Mouse (Mus musculus) hindlimb bud, embryonic 11.5 days (tissue): ENCODE data around the gene Rap1b.

Experiments used
- DNase-seq: peaks from one replicate; pipeline ENCODE4 v3.0.0-alpha.2; 2012; ENCODE audit warnings: low read depth, low spot score; ENCODE audit errors: extremely low spot score

Rap1b gene

DNA sequence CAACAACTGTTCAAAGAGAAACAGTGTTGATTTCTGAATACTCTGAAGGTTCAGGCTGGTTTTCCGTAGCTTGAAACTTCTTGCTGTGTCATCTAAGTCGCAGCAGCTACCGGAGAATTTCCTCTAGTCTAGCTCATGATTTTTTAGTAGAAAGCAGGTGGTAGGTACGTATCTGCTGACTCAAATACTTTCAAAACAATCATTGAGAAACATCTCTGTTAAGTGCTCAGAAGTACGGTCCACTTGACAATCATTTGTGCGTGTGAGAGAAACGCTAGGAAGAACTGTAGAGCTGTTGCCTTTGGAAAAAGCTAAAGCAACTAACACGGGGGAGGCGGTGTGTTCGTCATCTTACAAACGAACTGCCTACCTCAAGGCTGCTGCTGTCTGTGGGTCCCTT is 14.0 kb upstream of the Rap1b start:
- no peak for DNase-seq

DNA sequence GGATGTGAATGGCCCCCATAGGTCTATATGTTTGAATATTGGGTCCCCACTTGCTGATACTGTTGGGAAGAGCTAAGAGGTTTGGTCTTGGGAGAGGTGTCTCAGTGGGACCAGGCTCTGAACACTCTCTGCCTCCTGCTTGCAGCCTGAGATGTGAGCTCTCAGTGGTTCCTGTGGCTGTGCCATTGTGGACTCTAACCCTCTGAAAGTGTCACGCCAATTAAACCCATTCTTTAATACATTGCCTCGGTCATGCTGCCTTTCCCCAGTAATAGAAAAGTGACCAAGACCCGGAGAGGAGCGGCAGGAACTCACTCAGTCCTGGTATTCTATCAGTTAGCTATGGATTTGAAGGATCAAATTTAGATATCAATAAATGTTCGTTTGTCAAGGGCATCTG is 12.4 kb upstream of the Rap1b start:
- no peak for DNase-seq

DNA sequence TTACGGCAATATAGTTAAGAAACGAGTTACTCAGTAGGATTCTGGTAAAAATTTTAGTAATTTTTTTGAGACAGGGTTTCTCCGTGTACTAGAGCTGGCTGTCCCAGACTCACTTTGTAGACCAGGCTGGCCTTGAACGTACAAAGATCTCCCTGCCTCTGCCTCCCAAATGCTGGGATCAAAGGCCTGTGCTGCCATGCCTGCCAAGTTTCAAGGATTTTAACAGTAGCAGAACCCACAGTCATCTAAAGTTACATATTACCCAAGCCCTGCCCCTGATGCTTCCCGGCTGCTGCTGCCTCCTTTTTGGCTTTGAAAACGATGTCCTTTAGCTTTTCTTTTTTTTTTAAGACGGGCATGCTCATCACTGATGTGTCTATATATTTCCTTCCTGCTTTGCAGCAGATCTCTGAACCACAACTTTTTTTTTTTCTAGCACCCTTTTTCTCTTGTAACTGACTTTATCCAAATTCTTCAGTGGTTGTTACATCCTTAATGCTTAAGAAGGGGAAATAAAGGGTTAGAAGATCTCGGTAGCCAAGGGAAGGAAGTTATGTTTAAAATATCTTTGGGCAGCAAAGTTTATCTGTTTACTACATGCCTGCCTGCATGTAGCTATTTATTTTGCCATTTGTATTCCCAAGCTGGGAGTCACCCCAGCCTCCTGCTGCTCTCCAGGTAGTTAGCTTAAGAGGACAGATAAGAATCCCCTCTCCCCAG is 10.3 kb upstream of the Rap1b start:
- no peak for DNase-seq

DNA sequence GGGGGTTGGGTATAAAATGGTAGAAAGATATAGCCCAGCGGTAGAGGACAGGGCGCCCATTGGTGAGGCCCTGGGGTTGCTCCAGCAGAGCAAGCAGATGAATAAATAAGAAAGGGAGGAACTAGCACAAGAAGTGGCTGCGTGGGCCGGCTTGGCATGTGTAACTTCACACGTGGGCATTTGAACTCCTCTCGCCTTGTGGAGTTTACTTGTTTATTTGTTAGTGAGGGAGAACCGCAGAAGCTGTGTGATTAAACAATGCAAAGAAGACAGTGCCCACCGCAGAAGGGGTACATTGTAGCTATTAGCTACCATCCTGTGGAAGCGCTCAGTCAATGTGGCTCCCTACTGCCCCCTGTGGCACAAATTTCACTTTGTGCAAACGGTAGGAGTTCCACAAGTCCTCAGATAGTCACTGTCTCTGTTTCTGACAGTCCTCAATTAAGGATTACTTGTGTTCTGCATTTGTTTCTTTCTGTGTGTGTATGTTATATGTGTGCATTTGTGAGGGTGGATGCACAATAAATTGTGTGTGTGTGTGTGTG is 6.9 kb upstream of the Rap1b start:
- DNase-seq = no peak

DNA sequence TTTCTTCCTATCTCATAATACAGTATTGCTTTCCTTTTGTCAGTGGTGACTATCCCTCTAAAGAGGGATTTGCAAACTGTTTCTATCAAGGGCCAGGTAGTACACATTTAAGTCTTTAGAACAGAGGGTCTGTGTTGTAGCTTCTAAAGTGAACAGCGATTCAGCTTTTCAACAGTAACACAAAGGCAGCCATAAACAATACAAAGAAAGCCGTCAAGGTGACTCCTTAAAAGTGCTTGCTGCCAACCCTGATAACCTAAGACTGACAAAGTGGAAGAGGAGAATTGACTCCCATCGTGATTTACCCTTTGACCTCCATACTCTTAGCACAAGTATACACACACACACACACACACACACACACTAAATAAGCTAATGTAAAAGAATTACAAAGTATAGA is 3.1 kb upstream of the Rap1b start:
- DNase-seq = no peak

DNA sequence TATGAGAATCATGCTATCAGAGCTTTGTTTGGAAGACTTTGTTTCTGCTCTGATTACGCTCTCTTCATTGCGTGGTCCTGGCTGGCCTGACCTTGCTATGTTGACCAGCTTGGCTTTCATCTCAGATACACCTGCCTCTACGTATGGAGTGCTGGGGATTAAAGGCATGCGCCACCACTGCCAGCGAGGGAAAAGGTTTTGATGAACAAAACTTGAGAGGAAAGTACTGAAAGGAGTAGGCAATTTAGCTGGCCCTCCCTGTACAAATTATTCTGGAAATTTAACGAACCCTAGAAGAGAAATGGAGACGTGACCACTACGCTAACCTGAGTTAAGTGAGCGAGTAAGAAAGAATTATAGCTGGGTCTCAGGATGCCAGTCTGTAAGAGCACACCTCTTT is 961 bp upstream of the Rap1b start:
- DNase-seq = no peak

DNA sequence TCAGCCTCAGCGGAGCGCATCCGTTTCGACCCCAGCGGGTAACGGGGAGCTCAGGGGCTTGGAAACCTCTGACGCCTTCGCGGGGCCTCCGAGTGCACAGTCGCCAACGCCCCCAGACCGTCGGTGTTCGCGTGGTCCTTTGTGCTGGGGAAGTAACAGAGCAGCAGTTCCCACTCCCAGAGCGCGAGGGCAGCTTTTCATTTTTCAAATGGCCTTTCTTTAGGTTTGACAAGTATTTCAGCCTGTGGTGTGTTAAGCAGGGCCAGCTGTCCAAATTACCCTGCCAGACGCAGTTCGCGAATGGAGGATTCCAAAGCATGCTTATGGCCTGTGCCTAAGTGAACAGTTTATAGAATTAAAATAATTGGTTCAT is 411 bp upstream of the Rap1b start:
- peak; percentile 42 for DNase-seq

DNA sequence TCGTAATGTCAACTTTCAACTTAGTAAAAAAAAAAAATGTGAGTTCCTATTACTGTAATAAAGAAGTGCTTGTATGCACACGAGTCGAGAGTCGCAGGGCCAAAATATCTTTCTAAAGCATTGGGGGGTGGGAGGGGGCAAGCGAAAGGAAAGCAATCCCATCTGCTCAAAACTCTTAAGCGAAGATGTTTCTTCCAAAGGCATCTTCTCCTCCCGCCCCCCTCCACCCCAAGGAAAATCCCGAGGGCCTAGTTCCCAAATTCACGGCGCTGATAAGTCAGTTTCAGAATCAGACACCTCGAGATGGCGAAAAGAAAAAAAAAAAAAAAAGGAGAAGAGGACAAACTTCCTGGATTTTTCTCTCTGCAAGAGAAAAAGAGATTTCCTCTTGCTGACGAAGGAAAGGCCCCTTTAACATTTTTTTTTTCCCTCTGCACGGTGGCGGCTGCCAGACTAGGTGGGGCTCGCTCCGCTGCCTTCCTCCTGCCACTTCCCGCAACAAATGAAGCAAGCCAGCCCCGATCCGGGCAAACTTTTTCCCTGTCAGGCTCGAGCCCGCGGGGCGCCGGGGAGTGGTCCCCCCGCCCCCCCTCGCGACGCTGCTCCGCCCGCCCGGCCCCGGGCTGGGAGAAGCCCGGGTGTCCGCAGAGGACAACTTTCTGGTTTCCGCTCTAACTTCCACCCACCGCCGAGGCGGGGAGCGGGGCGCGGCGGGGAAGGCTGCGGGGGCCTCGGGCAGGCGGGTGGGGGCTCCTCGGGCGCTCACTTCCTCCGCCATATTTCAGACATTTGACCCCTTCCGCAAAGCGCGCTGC is 846 bp downstream of the Rap1b start:
- DNase-seq = no peak

DNA sequence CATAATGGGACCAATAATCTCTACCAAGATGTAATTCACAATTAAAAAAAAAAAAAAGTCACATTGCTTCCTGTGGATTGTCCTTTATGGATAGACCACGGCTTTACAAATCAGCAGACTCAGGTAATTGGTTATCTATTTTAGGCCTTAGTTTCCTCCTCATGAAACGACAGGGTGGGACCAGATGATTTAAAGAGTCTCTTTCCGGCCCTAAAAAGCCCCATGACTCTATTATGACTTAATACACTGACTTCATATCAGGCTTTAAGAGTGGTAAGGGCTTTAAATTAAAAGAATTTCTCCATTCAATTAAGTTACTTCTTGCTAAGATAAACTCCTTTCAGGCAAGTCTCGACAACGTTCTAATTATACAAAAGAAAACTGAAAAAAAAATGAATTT is 1.6 kb downstream of the Rap1b start:
- DNase-seq = no peak

DNA sequence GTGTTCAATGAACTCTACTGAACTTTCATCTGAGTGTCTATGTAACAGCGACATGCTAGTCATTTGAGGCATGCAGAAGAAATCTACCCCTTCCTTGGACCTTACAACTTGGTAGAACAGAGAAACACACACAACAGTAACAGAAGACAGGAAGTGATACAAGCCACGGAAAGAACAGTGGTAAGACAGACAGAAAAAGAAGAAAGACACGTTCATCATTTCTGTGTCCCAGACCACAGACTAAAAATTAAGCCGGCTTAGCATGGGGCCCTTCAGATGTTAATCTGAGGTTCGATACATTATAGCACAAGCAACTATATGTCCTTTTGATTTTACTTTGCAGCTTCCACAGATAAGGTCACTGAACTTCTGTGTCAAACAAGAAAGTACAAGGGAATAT is 2.1 kb downstream of the Rap1b start:
- no peak for DNase-seq

DNA sequence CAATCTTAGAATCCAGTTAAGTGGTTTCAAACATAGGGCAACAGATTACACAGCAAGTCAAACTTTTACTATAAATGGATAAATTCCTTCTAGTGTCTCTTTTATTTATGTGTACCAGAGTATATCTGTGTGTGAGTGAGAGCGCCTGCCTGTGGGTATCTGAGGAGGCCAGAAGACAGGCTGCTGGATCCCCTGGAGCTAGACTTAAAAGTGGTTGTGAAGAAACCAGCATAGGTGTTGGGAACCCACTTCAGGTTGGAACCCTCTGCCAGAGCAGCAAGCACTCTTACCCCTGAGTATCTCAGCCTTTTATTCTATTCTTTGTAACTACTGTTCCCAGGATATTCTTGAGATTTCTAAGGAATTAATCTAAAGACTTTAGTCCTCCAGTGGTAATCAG is 4.1 kb downstream of the Rap1b start:
- no peak for DNase-seq

DNA sequence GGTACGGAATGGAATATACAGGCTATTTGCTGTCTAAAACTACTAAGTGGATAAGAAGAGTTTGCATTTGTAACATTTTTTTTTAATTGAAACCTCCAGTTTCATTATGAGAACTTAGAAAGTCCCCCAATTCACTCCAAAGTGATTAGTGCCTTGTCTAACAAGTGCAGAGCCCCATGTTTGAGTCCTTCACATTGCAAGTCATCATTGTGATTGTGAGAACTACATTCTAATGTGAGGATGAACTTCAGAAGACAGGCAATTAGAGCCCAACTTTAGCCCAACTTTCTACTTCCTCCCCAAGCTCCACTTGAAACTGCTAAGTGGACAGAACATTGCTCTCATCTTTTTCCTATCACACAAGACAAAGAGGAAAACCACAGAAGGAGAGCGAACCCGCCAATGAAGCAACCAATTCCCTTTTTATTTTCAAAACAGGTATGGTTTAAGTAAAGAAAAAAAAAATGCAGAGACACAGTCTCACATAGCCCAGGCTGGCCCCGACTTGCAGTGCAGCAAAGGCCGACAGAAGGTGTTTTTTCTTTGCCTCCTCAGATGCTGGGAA is 5.3 kb downstream of the Rap1b start:
- DNase-seq = no peak

DNA sequence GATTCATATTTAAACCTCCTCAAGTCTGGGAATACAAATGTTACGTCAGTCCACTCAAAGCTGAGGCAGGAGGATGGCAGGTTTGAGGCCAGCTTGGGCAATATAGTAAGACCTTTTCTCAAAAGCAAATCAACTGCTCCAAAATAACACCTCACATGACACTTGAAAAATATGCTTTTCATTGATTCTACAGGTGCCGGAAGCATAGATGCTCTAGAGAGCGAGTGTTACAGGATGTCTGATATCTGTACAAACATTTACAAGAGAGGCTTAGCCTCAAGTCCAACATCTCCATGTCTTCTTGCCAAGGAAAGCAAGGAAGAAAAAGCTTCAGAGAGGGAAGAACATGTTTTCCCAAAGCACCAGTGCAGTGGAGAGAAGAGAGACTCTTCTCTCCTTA is 6.1 kb downstream of the Rap1b start:
- DNase-seq = no peak

DNA sequence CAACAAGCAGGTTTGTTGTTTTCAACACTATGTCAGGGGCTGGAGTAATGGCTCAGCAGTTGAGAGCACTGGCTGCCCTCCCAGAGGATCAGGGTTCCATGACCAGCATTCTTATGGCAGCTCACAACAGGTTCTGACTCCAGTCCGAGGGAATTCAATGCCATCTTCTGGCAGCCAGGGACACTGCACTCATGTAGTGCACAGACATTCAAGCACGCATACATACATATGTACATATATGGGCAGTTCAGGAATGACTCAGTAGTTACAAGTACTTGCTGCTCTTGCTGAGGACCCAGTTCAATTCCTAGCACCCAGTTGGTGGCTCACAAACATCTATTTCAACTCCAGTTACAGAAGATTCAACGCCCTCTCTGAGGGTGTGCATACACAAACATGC is 6.9 kb downstream of the Rap1b start:
- no peak for DNase-seq

DNA sequence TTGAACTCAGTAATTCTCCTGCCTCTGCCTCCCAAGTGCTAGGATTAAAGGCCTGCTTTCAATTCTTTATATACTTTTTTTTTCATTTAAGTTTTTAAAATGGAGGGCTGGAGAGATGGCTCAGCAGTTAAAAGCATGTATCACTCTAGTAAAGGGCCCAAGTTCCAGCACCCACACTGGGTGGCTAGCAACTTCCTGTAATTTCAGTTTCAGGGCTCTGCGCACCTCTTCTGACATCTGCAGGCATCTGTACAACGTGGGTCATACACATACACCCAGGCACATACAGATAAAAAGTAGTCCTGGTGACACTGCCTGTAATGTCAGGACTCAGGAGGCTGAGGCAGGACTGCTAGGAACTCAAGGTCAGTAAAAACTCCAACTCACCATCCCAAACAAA is 9.5 kb downstream of the Rap1b start:
- DNase-seq = no peak

DNA sequence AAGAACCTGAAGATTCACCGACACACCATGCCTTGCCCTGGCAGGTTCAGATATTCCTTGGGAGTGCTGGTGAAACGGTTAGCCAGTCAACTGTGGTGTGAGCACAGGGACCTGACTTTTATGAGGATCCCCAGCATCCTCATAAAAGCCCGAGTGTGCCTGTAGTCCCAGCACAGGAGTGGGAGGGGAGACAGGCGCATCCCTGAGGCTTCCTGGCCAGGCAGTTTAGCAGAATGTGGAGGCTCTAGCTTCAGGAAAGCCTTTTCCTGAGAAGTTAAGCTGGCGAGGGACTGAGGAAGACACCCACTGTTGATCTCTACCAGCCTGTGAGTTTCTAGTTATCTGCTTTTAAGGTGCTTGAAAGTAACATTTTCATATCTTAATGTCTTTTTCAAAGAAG is 10.4 kb downstream of the Rap1b start:
- no peak for DNase-seq

DNA sequence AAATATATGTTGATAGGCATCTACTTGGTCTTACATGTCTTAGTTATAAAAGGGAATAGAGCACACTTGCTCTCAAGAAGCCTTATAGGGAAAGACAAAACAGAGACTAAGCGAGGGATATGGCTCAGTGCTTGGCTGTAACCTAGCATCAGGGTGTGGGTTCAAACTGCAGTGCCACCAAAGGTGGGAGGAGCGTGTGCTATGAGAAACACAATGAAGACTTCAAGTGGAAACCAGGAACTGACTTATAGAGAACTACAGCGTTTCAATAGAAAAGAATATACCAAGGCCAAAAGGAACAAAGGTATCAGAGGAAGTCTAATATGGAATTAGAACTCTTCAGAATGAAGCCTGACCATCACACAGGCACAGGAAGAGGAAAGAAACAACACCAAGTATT is 15.0 kb downstream of the Rap1b start:
- no peak for DNase-seq

DNA sequence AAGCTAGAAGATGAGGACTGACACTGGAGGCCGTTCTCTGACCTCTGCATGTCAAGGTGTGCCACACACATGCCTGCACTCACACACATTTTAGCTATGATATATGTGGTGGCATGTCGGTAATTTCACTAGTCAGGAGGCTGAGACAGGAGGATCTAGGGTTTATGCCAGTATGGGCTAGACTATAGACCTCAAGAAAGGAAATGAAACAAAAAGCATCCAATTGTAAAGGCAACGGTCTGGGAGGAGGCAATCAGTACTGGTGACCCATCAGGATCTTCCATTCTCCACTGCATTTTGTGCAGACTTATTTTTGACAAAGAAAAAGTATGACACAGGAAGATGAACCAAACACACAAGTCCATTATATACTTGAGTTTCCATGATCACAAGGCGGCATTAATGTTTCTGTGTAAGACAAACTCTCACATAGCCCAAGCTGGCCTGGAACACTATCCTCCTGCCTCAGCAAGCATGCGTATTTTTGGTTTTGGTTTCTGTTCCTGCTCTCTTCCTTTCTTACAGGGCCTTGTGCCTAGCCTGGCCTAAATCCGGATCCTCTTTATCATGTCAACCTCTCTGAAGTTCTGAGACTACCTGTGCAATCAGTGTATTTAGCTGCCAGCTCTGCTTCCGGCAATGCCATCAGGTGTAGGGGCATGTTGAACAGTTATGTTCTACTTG is 16.2 kb downstream of the Rap1b start:
- DNase-seq = no peak

DNA sequence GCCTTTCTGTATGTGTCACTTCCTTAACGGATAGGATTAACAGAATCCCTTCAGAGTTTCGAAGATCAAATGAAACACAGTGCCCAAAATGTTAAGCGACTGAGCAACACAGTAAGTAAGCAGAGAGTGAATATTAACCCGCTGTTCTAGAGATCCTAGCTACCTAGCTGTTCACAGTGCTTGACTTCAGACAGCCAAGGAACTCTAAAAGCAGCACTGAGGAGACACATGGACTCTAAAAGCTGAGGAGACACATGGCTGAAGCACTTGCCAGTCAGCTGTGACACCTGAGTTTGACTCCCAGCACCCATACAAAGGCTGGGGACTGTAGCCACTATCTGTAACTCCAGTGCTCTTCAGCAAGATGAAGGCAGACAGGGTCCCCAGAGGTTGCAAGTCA is 16.8 kb downstream of the Rap1b start:
- DNase-seq = no peak

DNA sequence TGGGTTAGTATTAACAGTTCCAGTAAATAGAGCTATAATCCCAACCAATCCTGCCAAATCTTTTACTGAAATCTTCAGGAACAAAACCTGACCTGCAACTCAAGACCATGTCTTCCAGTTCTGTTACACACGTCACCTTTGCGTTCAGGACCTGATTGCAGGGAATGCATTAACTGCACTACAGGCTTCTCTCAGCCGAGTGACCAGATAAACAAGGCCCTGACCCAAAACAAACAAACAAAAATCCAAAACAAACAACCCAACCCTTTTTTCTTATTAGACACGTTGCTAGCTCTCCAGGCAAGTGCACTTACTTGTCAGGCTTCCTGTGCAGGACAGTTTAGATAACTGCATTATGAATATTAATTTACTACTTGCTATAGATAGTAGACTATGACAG is 17.3 kb downstream of the Rap1b start:
- no peak for DNase-seq

DNA sequence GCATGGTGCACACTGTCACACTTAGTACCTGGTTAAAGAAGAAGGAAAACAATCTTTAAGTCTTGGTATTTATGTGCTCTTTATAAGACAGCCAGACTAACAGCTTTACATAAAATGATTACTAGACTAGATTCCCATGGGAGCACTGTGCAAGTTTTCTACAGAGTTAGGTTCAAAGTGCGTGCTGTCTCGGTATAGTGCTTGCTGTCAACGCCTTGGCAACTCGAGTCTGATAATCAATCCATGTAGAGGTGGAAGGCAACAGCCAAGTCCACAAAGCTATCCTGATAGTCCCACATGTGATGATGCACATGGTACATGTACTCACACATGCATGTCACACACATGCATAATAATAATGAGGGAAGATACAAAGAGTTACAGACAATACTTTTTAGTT is 21.2 kb downstream of the Rap1b start:
- no peak for DNase-seq

DNA sequence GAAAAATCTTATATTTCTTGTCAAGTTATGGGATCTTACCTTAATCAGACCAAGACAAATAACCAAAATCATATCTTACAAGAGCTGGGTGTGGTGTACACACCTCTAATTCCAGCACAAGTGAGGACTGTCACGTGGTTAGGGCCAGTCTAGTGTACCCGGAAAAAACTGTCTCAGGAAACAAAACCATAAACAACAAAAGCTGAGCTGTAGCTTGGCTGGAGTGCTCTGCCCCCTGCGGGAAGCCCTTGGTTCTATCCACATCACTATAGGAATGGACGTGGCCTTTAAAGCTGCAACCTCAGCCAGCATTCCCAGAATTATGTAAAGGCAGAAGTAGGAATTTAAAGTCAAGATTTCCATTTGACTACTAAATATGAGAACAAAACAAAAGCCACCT is 21.7 kb downstream of the Rap1b start:
- no peak for DNase-seq
